Mouse (Mus musculus) 3T3-L1 (cell line): ENCODE data around the gene Zar1l.
"Not testable (repeated sequence)": the region's sequence is repeated elsewhere in the genome, so short reads cannot be mapped to it uniquely, and the experiment has no call there.

Experiments
- DNase-seq: peaks from one replicate; pipeline ENCODE4 v3.0.0-alpha.2; 2015; ENCODE audit warnings: low read depth, low spot score

Zar1l gene

GRCm38 (mm10) chr5:150518064-150518463 lies at the start of gene Zar1l:
Gene Zar1l, minus strand, starts transcription at chr5:150518164.
- no peak for DNase-seq

DNA sequence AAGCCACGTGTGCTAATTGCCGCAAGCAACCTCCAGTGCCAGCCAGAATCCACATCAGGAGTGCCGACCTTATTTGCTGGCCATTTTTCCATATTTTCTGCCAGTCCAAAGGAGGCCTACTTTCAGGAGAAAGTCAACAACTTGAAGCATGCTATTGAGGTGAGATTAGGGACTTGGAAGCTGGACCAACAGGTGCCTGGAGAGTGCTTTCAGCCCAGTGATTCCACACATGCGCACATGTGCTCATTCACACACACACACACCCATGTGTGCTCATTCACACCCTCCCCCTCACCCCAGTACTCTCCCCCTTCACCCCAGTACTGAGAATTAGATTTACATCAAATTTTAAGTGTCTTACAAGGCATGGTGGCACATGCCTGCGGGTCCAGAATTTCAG lies 49.0 kb upstream of the Zar1l start:
- DNase-seq, result no peak

- peak; percentile 21 for DNase-seq
Observed at GRCm38 (mm10) chr5:150566226-150566625, 48.3 kb upstream of the Zar1l start.

GRCm38 (mm10) chr5:150564426-150564825 lies 46.5 kb upstream of the Zar1l start:
- DNase-seq, result no peak

- DNase-seq, result no peak
Observed at GRCm38 (mm10) chr5:150561783-150562182, 43.8 kb upstream of the Zar1l start.

DNA sequence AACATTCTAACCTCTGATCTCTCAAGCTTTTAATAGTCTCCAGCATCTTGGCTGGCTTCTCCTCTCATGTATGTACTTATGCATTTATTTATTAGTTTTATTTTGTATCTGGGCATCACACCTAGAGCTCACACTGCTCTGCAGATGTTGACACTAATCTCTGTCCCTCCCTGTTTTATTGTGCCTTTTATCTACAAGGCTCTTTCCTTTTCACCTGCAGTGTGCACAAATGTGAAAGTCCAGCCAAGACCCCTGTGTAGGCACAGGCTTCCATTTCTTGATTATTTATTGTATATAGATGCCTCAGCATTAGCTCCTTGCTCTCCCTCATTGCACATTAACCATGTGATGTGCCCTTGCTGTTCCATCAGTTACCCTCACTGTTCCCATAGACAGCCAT lies 43.4 kb upstream of the Zar1l start:
- DNase-seq, result no peak

- no peak for DNase-seq
Observed at GRCm38 (mm10) chr5:150560851-150561250, 42.9 kb upstream of the Zar1l start.

DNA sequence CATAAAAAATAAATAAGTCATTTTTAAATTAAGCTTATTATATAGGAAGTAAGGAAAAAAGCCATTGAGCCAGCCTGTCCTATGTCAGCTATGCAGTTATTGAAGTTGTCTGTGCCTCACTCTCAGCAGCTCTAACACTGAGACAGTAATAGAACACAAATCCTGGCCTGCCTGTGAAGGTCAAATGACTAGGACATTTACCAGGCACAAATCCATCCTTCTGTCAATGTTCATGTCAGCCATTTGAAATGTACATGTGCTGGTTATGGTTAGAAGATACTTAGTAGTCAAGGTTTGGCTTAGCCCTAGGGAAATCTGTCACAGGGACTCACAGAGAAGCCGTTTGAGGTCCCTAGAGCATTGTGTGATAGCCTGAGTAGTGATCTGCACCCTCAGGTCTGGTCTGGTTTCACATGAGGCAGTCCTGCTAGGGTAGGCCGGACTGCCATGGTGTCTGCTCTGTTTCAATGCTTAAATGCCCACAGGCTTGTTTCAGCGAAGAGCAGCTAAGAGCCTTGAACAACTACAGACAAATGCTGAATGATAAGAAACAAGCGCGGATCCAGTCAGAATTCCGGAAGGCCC lies 41.6 kb upstream of the Zar1l start:
- no peak for DNase-seq

DNA sequence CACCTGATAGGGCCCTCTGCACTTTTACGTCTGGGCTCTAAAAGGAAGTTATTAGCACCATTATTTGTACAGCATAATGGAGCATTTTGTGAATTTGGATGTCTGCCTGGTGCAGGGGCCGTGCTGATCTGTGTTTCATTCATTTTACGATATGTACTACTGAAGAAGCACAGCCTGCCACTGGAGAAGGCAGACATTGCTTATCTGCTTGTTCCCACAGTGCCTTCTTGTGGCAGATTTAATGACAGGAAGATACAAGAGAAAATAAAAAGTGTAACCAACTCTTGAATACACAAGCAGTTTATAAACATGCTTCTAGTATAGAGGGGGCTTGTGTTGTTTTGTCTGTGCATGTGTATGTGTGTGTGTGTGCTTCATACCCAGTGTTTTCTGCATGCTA lies 33.7 kb upstream of the Zar1l start:
- DNase-seq, result no peak

DNA sequence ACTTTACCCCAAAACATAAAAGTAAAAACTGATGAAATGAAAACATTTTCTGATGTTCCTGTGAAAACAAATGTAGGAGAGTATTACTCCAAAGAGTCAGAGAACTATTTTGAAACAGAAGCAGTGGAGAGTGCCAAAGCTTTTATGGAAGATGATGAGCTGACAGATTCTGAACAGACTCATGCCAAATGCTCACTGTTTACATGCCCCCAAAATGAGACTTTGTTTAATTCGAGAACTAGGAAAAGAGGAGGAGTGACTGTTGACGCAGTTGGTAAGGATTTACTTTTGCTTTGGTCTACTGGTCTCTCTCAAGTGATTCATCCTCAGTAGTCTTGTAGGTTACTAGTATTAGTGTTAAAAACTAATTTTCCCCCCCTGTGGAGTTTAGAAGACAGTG lies 25.2 kb upstream of the Zar1l start:
- no peak for DNase-seq

DNA sequence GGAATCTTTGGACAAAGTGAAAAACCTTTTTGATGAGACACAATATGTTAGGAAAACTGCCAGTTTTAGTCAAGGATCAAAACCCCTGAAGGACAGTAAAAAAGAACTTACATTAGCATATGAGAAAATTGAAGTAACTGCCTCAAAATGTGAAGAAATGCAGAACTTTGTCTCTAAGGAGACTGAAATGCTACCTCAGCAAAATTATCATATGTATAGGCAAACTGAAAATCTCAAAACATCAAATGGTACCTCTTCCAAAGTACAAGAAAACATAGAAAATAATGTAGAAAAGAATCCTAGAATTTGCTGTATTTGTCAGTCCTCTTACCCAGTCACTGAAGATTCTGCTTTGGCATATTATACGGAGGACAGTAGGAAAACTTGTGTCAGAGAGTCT lies 23.3 kb upstream of the Zar1l start:
- no peak for DNase-seq

GRCm38 (mm10) chr5:150525239-150525638 lies 7.3 kb upstream of the Zar1l start:
- no peak for DNase-seq

- DNase-seq, result peak; percentile 47
Observed at GRCm38 (mm10) chr5:150522867-150523234, 4.9 kb upstream of the Zar1l start.

DNA sequence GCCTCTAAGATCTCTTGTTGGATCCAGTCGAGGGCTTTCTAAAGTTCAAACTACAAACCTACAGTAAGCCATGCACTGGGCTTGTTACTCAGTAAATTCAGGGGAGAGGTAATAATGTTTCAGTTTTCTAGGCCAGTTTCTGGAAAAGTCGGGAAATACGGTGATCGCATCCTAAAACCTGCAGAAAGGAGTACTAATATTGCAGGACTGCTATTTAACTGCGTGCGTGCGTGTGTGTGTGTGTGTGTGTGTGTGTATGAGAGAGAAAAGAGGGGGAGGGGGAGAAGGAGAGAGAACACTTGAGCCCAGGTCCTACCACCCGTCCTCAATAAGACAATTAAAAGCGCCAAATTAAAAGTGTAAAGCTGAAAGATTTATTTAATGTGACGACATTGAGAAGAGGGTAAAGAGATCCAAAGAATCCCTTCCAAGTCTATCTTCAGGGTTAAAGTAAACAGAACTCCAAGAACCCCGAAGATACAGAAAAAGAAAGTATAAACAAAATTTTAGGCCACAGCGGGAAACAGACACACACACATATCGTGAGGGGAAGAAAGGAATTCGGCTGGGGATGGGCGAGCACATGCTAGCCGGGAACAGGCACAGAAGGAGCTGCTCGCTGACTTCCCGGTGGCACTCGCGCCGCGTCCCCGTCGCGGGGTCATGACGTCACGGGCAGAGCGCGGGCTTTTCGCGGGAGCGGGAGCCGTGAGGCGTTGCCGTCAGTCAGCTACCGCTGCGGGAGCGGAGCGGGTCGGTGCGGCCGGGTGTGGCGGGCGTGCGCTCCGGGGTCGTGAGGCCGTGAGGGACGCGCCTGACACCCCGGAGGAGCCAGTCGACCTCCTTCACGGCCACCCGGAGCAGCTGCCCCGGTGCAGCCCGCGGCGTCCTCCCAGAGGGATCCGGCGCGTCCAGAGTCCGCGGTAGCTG lies 4.2 kb upstream of the Zar1l start, which contains the start of gene Brca2:
Gene Brca2, plus strand, starts transcription at position 694 of the 930 bp plus-strand sequence.
- peak; percentile 87 for DNase-seq

- peak; percentile 85 for DNase-seq
Observed at GRCm38 (mm10) chr5:150519551-150519950, 1.6 kb upstream of the Zar1l start.

DNA sequence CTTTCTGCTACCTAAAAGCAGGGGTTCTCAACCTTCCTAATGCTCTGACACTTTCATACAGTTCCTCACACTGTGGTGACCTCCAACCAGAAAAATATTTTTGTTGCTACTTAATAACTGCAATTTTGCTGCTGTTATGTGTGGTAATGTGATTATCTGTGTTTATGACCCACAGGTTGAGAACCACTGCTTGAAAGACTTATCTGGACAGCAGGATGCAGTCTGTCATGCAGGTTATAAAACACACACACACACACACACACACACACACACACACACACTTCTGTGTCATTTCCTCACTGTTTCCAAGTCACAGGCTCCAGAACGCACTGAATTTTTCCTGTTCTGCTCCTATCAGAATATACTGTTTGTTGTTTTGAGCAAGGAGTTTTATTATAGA lies 3.9 kb downstream of the Zar1l start:
- no peak for DNase-seq

- DNase-seq, result no peak
Observed at GRCm38 (mm10) chr5:150513264-150513663, 4.7 kb downstream of the Zar1l start.

DNA sequence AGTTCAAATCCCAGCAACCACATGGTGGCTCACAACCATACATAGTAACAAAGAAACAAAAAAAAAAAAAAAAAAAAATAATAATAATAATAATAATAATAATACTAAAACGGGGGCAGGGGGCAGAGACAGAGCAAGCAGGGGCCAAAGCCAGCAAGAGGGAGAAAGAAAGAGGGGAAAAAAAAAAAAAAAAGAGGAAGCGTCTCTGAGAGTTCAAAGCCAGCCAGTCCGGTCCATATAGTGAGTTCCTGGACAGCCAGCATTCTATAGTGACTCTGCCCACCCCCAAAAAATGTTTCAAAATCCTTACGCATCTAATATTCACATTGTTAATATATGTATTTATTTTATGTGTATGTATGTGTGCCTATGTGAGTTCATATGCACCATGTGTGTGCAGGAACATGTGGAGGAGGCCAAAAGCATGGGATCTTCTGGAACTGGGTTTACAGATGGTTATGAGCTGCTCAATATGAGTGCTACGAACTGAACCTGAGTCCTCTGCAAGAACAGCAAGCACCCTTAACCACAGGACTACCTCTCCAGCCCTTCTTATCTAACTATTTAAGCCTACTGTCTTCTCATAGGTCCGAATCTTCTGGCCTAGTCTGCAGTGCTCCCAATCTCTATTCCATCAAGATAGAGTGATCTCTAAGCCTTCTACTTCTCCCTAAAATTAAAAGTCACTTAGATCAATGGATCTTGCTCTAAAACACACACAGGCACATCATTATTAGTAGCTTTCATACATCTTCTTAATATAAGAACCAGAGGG lies 7.3 kb downstream of the Zar1l start:
- no peak for DNase-seq

DNA sequence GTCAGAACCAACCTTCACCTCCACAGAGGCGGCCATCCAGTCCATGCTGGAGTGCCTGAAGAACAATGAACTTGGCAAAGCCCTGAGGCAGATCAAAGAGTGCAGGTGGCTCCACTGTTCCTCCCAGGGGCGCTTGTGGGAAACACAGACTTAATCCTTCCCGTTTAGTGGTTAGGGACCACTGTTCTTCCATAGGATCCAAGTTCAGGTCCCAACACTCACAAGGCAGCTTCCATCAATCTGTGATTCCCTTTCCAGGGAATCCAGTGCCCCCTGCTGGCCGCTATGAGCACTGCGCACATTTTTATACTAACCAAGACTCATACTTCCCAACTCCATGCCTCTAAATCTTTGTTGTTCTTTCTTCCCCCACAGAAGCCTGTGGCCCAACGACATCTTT lies 22.2 kb downstream of the Zar1l start:
- peak; percentile 57 for DNase-seq

DNA sequence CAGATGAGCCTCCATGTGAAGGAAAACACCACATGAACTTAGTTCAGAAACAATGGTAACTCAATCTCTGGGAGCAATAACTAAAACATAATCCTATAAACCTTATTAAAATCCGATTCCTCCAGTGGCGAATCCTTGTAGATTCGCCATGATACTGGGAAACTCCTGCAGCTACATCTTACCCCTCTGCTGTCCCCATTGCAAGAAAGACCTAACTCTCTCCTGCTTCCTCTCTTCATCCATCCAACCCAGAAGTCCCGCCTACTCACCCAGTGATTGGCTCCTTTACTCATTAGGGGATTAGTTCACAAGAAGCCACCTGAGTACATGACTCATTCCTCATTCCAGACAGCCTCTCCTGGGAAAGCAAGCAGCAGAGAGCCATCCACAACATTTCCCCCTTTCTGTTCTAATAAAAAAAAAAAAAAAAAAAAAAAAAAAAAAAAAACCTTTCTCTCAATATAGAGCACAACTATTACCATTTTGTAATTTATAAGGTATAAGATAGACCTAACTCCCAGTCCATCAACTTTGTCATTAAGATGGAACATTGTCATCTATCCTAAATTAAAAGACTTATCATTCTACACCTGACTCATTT lies 26.3 kb downstream of the Zar1l start:
- not testable (repeated sequence) for DNase-seq

- no peak for DNase-seq
Observed at GRCm38 (mm10) chr5:150490821-150491220, 27.1 kb downstream of the Zar1l start.

GRCm38 (mm10) chr5:150490285-150490684 lies 27.7 kb downstream of the Zar1l start:
- no peak for DNase-seq
